Mouse (Mus musculus): ENCODE results near the gene Dhrs7b. TPM values are rescaled to one million over a fixed set of nuclear protein-coding genes. Genes with fewer than 3 reads are reported as not detected.
"Not testable (repeated sequence)": the region's sequence is repeated elsewhere in the genome, so short reads cannot be mapped to it uniquely, and the experiment has no call there.

Dhrs7b gene
- polyA plus RNA-seq, 1 experiment from 2014 or later: 70.8 TPM

DNA sequence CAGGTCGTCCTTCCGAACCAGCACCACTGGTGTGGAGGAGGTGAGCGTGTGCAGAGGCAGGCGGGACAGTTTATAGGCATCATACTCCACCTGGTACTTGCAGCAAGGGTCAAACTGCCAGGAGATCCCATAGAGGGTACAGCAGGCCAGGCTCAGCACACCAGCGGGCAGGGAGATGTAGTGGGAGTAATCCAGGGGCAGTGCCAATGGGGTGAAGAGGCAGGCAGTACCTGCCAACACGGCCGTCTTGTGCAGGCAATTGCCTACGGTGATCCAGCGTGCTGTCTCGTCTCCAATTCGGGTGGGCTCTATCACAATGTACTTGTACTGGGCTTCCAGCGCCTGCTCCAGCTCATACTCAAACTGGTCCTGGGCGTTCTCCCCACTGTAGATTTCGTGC, 34.5 kb downstream of the Dhrs7b start:
- Histone ChIP-seq H3K4me3 (ENCODE audit: low read length) (no peak overlapping the region), H3K4me1 (ENCODE audit: control insufficient read depth, insufficient read depth, low read length) (peaks cover 3% of the 10 kb centered on the region; the same call in 1 of the 2 replicates), H3K36me3 (ENCODE audit: control insufficient read depth, insufficient read depth, low read length) (peaks cover 12% of the 10 kb centered on the region; the same call in 1 of the 2 replicates), H3K9me3 (ENCODE audit: control insufficient read depth, low read length) (no peaks in the 10 kb centered on the region), H3K27ac (ENCODE audit: low read length) (no peak overlapping the region), H3K27me3 (replicated peaks; ENCODE audit: control insufficient read depth, insufficient read depth, low read length) (no peaks in the 10 kb centered on the region), H3K4me2 (ENCODE audit: low read depth, low read length) (no peak overlapping the region), H3K9ac (ENCODE audit: low read depth, low read length) (no peak overlapping the region)
- WGBS: 87% methylated on average over 14 of the region's 14 CpGs
- no peak for ATAC-seq

DNA sequence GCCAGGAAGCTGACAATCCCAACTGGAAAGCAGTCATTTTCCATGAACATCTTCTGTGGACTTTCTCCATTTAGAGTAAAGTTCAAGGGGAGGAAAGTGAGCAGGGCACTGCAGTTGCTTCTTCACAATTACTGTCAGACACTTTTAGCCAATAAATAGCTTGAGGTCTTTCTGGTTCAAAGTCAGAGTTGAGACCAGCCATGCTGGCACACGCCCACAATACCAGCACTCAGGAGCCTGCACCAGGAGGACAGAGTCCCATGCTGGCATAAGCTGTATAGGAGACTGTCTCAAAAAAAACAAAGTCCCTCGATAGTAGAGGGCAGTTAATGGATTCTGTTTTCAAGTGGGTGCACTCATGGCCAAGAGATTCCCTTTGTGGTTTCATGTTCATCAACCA, 35.6 kb downstream of the Dhrs7b start:
- ATAC-seq: no peak
- peaks cover 3% of the 10 kb centered on the region; the same call in 1 of the 2 replicates for H3K4me1 ChIP-seq (ENCODE audit: control insufficient read depth, insufficient read depth, low read length)

DNA sequence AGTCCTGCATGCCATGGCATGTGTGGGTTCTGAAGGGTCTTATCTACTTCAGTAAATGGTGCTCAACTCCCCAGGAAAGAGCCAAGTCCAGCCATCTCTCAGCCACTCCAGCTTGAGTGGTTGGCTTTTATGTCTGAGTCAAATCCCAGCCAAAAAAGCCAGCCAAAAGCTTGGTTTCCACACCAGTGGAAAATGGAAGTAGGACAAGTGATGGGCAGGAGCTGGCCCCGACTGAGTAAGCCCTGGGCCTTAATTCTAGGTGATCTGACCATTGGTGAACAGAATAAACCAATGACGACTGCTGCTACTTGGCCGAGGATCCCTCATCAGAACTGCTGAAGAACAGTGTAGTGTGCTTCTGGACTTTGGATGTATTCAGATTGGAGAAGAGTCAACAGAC, 37.0 kb downstream of the Dhrs7b start:
- no peak for ATAC-seq
- H3K9ac ChIP-seq (ENCODE audit: low read depth, low read length): no peak overlapping the region
- peaks cover 9% of the 10 kb centered on the region for H3K4me1 ChIP-seq (ENCODE audit: control insufficient read depth, insufficient read depth, low read length)
- no peak overlapping the region for H3K4me2 ChIP-seq (ENCODE audit: low read depth, low read length)
- H3K27me3 ChIP-seq (replicated peaks; ENCODE audit: control insufficient read depth, insufficient read depth, low read length): no peaks in the 10 kb centered on the region
- H3K4me3 ChIP-seq (ENCODE audit: low read length): no peak overlapping the region
- 91% methylated on average over 3 of the region's 3 CpGs for WGBS
- H3K27ac ChIP-seq (ENCODE audit: low read length): no peak overlapping the region
- no peaks in the 10 kb centered on the region for H3K9me3 ChIP-seq (ENCODE audit: control insufficient read depth, low read length)
- peaks cover 8% of the 10 kb centered on the region; the same call in 1 of the 2 replicates for H3K36me3 ChIP-seq (ENCODE audit: control insufficient read depth, insufficient read depth, low read length)

More for the DNA sequence above, 35.6 kb downstream of the Dhrs7b start:
- H3K27me3 ChIP-seq (replicated peaks; ENCODE audit: control insufficient read depth, insufficient read depth, low read length): no peaks in the 10 kb centered on the region
- H3K27ac ChIP-seq (ENCODE audit: low read length): no peak overlapping the region
- no peak overlapping the region for H3K4me2 ChIP-seq (ENCODE audit: low read depth, low read length)
- no peak overlapping the region for H3K9ac ChIP-seq (ENCODE audit: low read depth, low read length)
- H3K36me3 ChIP-seq (ENCODE audit: control insufficient read depth, insufficient read depth, low read length): peaks cover 12% of the 10 kb centered on the region; the same call in 1 of the 2 replicates
- H3K4me3 ChIP-seq (ENCODE audit: low read length): no peak overlapping the region
- no peaks in the 10 kb centered on the region for H3K9me3 ChIP-seq (ENCODE audit: control insufficient read depth, low read length)
- WGBS: 64% methylated on average over 2 of the region's 2 CpGs

DNA sequence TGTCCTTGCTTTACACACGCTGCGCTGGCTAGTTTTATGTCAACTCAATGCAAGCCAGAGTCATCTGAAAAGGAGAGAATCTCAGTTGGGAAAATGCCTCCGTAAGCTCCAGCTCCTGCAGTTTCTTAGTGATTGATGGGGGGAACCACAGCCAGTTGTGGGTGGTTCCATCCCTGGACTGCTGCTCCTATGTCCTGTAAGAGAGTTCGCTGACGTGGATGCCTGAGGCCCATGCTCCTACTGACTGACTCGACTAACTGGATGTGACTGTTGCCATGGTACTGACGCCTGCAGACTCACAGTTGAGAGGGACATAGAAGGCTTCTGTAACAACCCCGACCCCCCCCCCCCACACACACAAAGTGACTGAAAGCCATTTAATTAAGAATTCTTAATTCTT, 37.5 kb downstream of the Dhrs7b start:
- H3K9ac ChIP-seq (ENCODE audit: low read depth, low read length): no peak overlapping the region
- H3K4me2 ChIP-seq (ENCODE audit: low read depth, low read length): no peak overlapping the region
- no peaks in the 10 kb centered on the region for H3K27me3 ChIP-seq (replicated peaks; ENCODE audit: control insufficient read depth, insufficient read depth, low read length)
- H3K27ac ChIP-seq (ENCODE audit: low read length): no peak overlapping the region
- ATAC-seq: no peak
- H3K4me3 ChIP-seq (ENCODE audit: low read length): no peak overlapping the region
- 58% methylated on average over 8 of the region's 8 CpGs for WGBS
- peaks cover 5% of the 10 kb centered on the region; the same call in 1 of the 2 replicates for H3K36me3 ChIP-seq (ENCODE audit: control insufficient read depth, insufficient read depth, low read length)
- peaks cover 12% of the 10 kb centered on the region for H3K4me1 ChIP-seq (ENCODE audit: control insufficient read depth, insufficient read depth, low read length)
- H3K9me3 ChIP-seq (ENCODE audit: control insufficient read depth, low read length): no peaks in the 10 kb centered on the region

DNA sequence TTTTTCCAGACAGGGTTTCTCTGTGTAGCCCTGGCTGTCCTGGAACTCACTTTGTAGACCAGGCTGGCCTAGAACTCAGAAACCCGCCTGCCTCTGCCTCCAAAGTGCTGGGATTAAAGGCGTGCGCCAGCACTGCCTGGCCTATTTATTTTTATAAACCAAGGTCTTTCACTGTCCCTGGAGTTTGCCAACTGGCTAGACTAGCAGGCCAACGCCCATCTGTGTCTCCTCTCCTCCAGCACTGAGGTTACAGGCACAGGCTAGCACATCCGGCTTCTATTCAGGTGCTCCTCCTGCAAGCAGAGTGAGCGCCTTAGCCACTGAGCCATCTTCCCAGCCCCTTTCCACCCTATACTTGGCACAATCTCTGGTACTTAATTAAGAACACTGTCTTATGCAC, 39.0 kb downstream of the Dhrs7b start:
- H3K4me3 ChIP-seq (ENCODE audit: low read length); H3K27me3 ChIP-seq (replicated peaks; ENCODE audit: control insufficient read depth, insufficient read depth, low read length); ATAC-seq; H3K9me3 ChIP-seq (ENCODE audit: control insufficient read depth, low read length); H3K4me2 ChIP-seq (ENCODE audit: low read depth, low read length); H3K36me3 ChIP-seq (ENCODE audit: control insufficient read depth, insufficient read depth, low read length); H3K9ac ChIP-seq (ENCODE audit: low read depth, low read length); H3K27ac ChIP-seq (ENCODE audit: low read length): not testable (repeated sequence)
- peaks cover 23% of the 10 kb centered on the region for H3K4me1 ChIP-seq (ENCODE audit: control insufficient read depth, insufficient read depth, low read length)
- 97% methylated on average over 6 of the region's 6 CpGs for WGBS

DNA sequence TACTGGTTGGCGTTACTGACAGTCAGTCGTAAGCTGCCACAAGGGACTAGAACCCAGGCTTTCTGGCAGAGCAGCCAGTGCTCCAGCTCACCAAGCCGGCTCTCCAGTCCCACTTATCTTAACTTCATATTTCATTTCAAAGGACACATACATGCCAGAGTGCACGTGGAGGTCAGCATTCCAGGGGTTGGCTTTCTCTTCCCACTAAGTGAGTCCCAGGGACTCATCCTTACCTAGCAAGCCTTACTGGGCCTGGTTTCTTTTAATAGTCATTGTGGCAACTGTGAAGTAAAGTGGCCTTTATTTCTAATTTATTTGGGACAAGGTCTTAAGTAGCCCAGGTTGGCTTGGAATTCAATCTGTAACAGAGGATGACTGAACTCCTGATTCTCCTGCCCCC, 41.0 kb downstream of the Dhrs7b start:
- 56% methylated on average over 4 of the region's 4 CpGs for WGBS
- ATAC-seq: no peak
- no peak overlapping the region for H3K27ac ChIP-seq (ENCODE audit: low read length)
- no peaks in the 10 kb centered on the region for H3K9me3 ChIP-seq (ENCODE audit: control insufficient read depth, low read length)
- H3K36me3 ChIP-seq (ENCODE audit: control insufficient read depth, insufficient read depth, low read length): no peaks in the 10 kb centered on the region
- no peak overlapping the region for H3K4me2 ChIP-seq (ENCODE audit: low read depth, low read length)
- H3K4me1 ChIP-seq (ENCODE audit: control insufficient read depth, insufficient read depth, low read length): peaks cover 39% of the 10 kb centered on the region
- no peak overlapping the region for H3K4me3 ChIP-seq (ENCODE audit: low read length)
- no peaks in the 10 kb centered on the region for H3K27me3 ChIP-seq (replicated peaks; ENCODE audit: control insufficient read depth, insufficient read depth, low read length)
- H3K9ac ChIP-seq (ENCODE audit: low read depth, low read length): no peak overlapping the region

DNA sequence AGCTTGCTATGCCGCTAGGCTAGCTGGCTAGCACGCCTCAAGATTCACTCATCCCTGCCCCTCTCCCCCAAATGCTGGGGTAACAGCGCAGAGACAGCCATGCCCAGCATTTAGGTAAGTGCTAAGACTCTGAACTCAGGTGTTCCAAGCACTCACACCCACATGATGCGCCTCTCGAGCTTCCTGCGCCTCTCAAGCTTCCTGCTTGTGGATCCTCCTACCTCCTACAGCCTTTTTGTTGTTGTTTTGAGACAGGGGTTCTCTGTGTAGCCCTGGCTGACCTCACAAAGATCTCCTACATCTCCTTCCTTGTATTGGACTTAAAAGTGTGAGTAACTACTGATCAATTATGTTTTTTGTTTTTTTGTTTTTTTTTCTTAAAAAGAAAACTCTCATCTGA, 42.7 kb downstream of the Dhrs7b start:
- no peaks in the 10 kb centered on the region for H3K9me3 ChIP-seq (ENCODE audit: control insufficient read depth, low read length)
- 64% methylated on average over 6 of the region's 6 CpGs for WGBS
- H3K36me3 ChIP-seq (ENCODE audit: control insufficient read depth, insufficient read depth, low read length): no peaks in the 10 kb centered on the region
- ATAC-seq: no peak
- peaks cover 45% of the 10 kb centered on the region for H3K4me1 ChIP-seq (ENCODE audit: control insufficient read depth, insufficient read depth, low read length)
- H3K27me3 ChIP-seq (replicated peaks; ENCODE audit: control insufficient read depth, insufficient read depth, low read length): no peaks in the 10 kb centered on the region
- no peak overlapping the region for H3K4me3 ChIP-seq (ENCODE audit: low read length)
- H3K27ac ChIP-seq (ENCODE audit: low read length): no peak overlapping the region
- H3K9ac ChIP-seq (ENCODE audit: low read depth, low read length): no peak overlapping the region
- H3K4me2 ChIP-seq (ENCODE audit: low read depth, low read length): no peak overlapping the region

DNA sequence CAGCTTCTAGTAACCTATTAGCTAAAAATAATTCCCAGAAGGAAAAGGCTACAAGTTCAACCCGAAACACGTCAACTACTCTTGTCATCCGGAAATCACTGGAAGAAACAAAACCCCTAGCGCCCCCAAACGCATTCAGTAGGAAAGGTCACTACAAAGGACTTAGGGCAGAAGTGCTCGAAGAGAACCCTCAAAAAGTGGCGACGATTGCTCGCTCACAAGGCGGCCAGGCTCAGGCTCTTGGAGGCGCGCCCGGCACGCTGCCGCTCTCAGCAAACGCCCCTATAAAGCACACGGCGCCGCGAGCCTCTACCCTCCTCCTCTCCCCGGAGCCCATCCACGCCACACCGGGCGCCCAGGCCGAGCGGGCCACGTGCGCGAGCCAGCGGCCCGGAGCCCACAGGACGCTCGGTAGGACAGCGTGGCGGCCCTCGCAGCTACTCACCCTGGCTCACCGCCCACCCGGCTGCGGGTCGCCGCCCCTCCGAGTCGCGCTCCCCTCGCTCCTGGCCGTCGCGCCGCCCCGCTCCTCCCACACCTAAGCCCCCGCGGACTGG, 47.7 kb downstream of the Dhrs7b start:
- Histone ChIP-seq H3K9me3 (ENCODE audit: control insufficient read depth, low read length) (no peaks in the 10 kb centered on the region), H3K27me3 (replicated peaks; ENCODE audit: control insufficient read depth, insufficient read depth, low read length) (no peaks in the 10 kb centered on the region), H3K4me3 (ENCODE audit: low read length) (peak overlapping the region; percentile 93), H3K4me1 (ENCODE audit: control insufficient read depth, insufficient read depth, low read length) (peaks cover 41% of the 10 kb centered on the region), H3K27ac (ENCODE audit: low read length) (peak overlapping the region; percentile 93), H3K36me3 (ENCODE audit: control insufficient read depth, insufficient read depth, low read length) (no peaks in the 10 kb centered on the region), H3K9ac (ENCODE audit: low read depth, low read length) (peak overlapping the region; percentile 94), H3K4me2 (ENCODE audit: low read depth, low read length) (peak overlapping the region; percentile 58)
- 1% methylated on average over 48 of the region's 52 CpGs for whole genome bisulfite sequencing
- ATAC-seq: peak; percentile 63

DNA sequence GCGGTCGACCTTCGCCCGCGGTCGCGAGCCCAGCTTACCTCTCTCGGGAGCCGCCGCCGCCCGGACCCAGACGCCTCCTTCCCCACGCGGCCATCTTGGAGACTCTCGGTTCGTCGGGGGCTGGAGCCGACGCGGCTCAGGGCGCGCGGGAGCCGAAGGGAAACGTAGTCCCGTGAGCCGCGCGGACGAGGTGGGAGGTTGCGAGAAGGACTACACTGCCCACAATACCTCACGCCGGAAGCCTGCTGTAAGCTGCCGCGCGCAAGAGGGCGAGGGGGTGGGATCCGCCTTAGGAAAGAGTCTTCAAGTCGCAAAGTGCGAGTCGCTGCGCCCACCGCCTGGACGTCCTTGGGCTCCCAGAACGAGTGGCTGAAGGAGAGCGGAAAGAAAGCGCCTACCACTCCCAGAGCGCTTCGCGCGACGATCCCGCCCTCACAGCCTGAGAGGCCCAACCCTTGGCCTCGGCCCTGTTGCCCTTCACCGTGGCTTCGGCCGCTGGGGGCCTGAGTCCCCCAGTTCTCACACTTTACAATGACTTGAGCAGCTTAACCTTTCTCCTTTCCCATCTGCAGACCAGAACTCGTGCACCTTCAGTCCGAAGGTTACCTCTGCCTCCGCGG, 48.4 kb downstream of the Dhrs7b start, which contains the start of gene Tmem11:
Tmem11 (minus strand) TSS at position 598 of the 620 bp plus-strand sequence.
- ATAC-seq: peak; percentile 99
- WGBS: under 1% methylated on average over 61 of the region's 62 CpGs
- H3K4me2 ChIP-seq (ENCODE audit: low read depth, low read length): peak within 1 kb of the TSS; percentile 79

More for the DNA sequence above, 48.4 kb downstream of the Dhrs7b start, which contains the start of gene Tmem11:
- Histone ChIP-seq H3K9me3 (ENCODE audit: control insufficient read depth, low read length) (no peaks in the 10 kb centered on the region), H3K4me1 (ENCODE audit: control insufficient read depth, insufficient read depth, low read length) (peaks cover 38% of the 10 kb centered on the region), H3K9ac (ENCODE audit: low read depth, low read length) (peak within 1 kb of the TSS; percentile 94), H3K27me3 (replicated peaks; ENCODE audit: control insufficient read depth, insufficient read depth, low read length) (no peaks in the 10 kb centered on the region), H3K4me3 (ENCODE audit: low read length) (peak within 1 kb of the TSS; percentile 93), H3K36me3 (ENCODE audit: control insufficient read depth, insufficient read depth, low read length) (no peaks in the 10 kb centered on the region), H3K27ac (ENCODE audit: low read length) (peak within 1 kb of the TSS; percentile 99)
